Mouse (Mus musculus) limb, embryonic 14.5 days (tissue): ENCODE data around the gene C1qtnf5. TPM values are rescaled to one million over a fixed set of nuclear protein-coding genes. Genes with fewer than 3 reads are reported as not detected.

Source experiments
- ATAC-seq: fragments of 200-750 bp; cut with Nextera tagmentation; 2 replicates; pipeline ENCODE4 v1.8.0; 2017; ENCODE audit warnings: low read depth, moderate number of reproducible peaks, moderate TSS enrichment; ENCODE audit not compliant: low FRiP score
- DNase-seq: peaks from one replicate; pipeline ENCODE4 v3.0.0-alpha.2; 2015; ENCODE audit warnings: low spot score
- H3K27ac ChIP-seq: fragments of 300-500 bp; sonication (generic); replicated peaks from 2 replicates; pipeline ENCODE4 v1.5.1; 2014; ENCODE audit warnings: low read depth, mild to moderate bottlenecking, low read length, moderate library complexity, mixed read lengths
- H3K27me3 ChIP-seq: fragments of 300-500 bp; sonication (generic); 2 replicates; pipeline ENCODE4 v1.6.1; 2014; ENCODE audit warnings: low read length, mixed read lengths; ENCODE audit not compliant: control insufficient read depth, insufficient read depth
- H3K36me3 ChIP-seq: fragments of 300-500 bp; sonication (generic); 2 replicates; pipeline ENCODE4 v1.6.1; 2014; ENCODE audit warnings: mild to moderate bottlenecking, low read length, moderate library complexity, mixed read lengths; ENCODE audit not compliant: control insufficient read depth, insufficient read depth
- H3K4me1 ChIP-seq: fragments of 300-500 bp; sonication (generic); 2 replicates; pipeline ENCODE4 v1.6.1; 2014; ENCODE audit warnings: antibody characterized with exemption, low read length, mixed read lengths; ENCODE audit not compliant: control insufficient read depth, insufficient read depth
- H3K4me2 ChIP-seq: fragments of 300-500 bp; sonication (generic); replicated peaks from 2 replicates; pipeline ENCODE4 v1.6.1; 2014; ENCODE audit warnings: low read depth, mild to moderate bottlenecking, low read length, moderate library complexity; ENCODE audit not compliant: severe bottlenecking
- H3K4me3 ChIP-seq: fragments of 300-500 bp; sonication (generic); replicated peaks from 2 replicates; pipeline ENCODE4 v1.5.1; 2014; ENCODE audit warnings: low read length
- H3K9ac ChIP-seq: fragments of 300-500 bp; sonication (generic); 2 replicates; pipeline ENCODE4 v1.6.1; 2014; ENCODE audit warnings: mild to moderate bottlenecking, low read depth, low read length, moderate library complexity; ENCODE audit not compliant: severe bottlenecking
- H3K9me3 ChIP-seq: fragments of 300-500 bp; sonication (generic); 2 replicates; pipeline ENCODE4 v1.6.1; 2016; ENCODE audit warnings: low read length; ENCODE audit not compliant: control insufficient read depth
- POLR2A ChIP-seq: fragments of 200-500 bp; IDR thresholded peaks from 2 replicates; pipeline ENCODE4 v1.8.0; 2012; ENCODE audit warnings: inconsistent platforms, mild to moderate bottlenecking, moderate library complexity, borderline replicate concordance; ENCODE audit not compliant: insufficient read depth, insufficient read length; ENCODE audit errors: extremely low read depth
- WGBS: fragments of 180-500 bp; shearing (Covaris S2); extraction: QIAGEN DNeasy Blood & Tissue Kit; methylation state at CpG from one replicate; pipeline ENCODE4 v1.1.7; 2014; 5-methylcytosine and 5-hydroxymethylcytosine counted together
- polyA plus RNA-seq, 2 experiments: library from polyadenylated mRNA; depleted of rRNA in 1 of 2; stranded (reverse) in 1 of 2; unstranded in 1 of 2; fragments of >200 nt; fragmentation: Nextera tagmentation in 1 of 2; extraction: Ambion mirVana in 1 of 2; gene quantifications; 2 replicates each; pipeline versions ENCODE4 v1.2.1 to v1.2.3; 2012 to 2014

The C1qtnf5 gene
- polyA plus RNA-seq, 2 experiments: 7.5 to 10.0 TPM

- H3K9me3 ChIP-seq: no peaks in the 10 kb centered on the region
- DNase-seq: peak; percentile 53
These were observed 30.3 kb upstream of the C1qtnf5 start for GRCm38 (mm10) chr9:44076764-44077120.

GRCm38 (mm10) chr9:44077266-44077910, 29.7 kb upstream of the C1qtnf5 start:
- WGBS: 82% methylated on average over 11 of the region's 11 CpGs
- no peak overlapping the region for H3K9ac ChIP-seq
- ATAC-seq: no peak
- H3K9me3 ChIP-seq: no peaks in the 10 kb centered on the region
- DNase-seq: no peak
- no peaks in the 10 kb centered on the region for H3K36me3 ChIP-seq
- TF ChIP-seq POLR2A: no peak
- H3K4me2 ChIP-seq: no peak overlapping the region
- H3K4me3 ChIP-seq: no peak overlapping the region
- H3K27ac ChIP-seq: no peak overlapping the region
- H3K27me3 ChIP-seq: no peaks in the 10 kb centered on the region
- peaks cover 21% of the 10 kb centered on the region for H3K4me1 ChIP-seq

More at GRCm38 (mm10) chr9:44076764-44077120, 30.3 kb upstream of the C1qtnf5 start:
- no peak overlapping the region for H3K4me2 ChIP-seq
- no peak overlapping the region for H3K27ac ChIP-seq
- ATAC-seq: no peak
- H3K4me1 ChIP-seq: peaks cover 17% of the 10 kb centered on the region
- H3K27me3 ChIP-seq: no peaks in the 10 kb centered on the region
- TF ChIP-seq POLR2A: no peak
- no peaks in the 10 kb centered on the region for H3K36me3 ChIP-seq
- no peak overlapping the region for H3K4me3 ChIP-seq
- 26% methylated on average over 5 of the region's 5 CpGs for WGBS
- H3K9ac ChIP-seq: no peak overlapping the region

- no peaks in the 10 kb centered on the region for H3K36me3 ChIP-seq
- no peak for TF ChIP-seq POLR2A
- no peak overlapping the region for H3K27ac ChIP-seq
- no peak overlapping the region for H3K4me3 ChIP-seq
- no peak for ATAC-seq
- no peak overlapping the region for H3K9ac ChIP-seq
- no peak overlapping the region for H3K4me2 ChIP-seq
- DNase-seq: no peak
- whole genome bisulfite sequencing: 80% methylated on average over 10 of the region's 10 CpGs
- peaks cover 3% of the 10 kb centered on the region; the same call in 1 of the 2 replicates for H3K27me3 ChIP-seq
- peaks cover 21% of the 10 kb centered on the region for H3K4me1 ChIP-seq
- no peaks in the 10 kb centered on the region for H3K9me3 ChIP-seq
These were observed 28.8 kb upstream of the C1qtnf5 start for GRCm38 (mm10) chr9:44078136-44078797.

GRCm38 (mm10) chr9:44078955-44079756, 27.9 kb upstream of the C1qtnf5 start:
- peaks cover 28% of the 10 kb centered on the region for H3K4me1 ChIP-seq
- ATAC-seq: peak; percentile 75
- WGBS: 37% methylated on average over 13 of the region's 16 CpGs

More at GRCm38 (mm10) chr9:44078955-44079756, 27.9 kb upstream of the C1qtnf5 start:
- Histone ChIP-seq H3K4me2 (no peak overlapping the region), H3K27me3 (peaks cover 12% of the 10 kb centered on the region), H3K9ac (no peak overlapping the region; the same call in 1 of the 2 replicates), H3K27ac (no peak overlapping the region), H3K9me3 (no peaks in the 10 kb centered on the region), H3K4me3 (no peak overlapping the region), H3K36me3 (no peaks in the 10 kb centered on the region)
- peak; percentile 72 for DNase-seq
- no peak for TF ChIP-seq POLR2A
